Mouse (Mus musculus): ENCODE data around the gene Cox18.

- no peak for TF ChIP-seq POLR2A (IDR thresholded peaks at IDR 0.05; ENCODE audit: extremely low read depth, insufficient read depth, low read length)
- TF ChIP-seq CTCF (IDR thresholded peaks at IDR 0.05; ENCODE audit: extremely low read depth, insufficient read depth, low read length) = no peak
Observed at GRCm38 (mm10) chr5:90246987-90247386, 23.2 kb upstream of the Cox18 start.

Measured in cortical plate, adult 2 months (tissue).